Mouse (Mus musculus): ENCODE data around the gene Elmod1. TPM values are rescaled to one million over a fixed set of nuclear protein-coding genes. Genes with fewer than 3 reads are reported as not detected.

The Elmod1 gene
- total and polyA plus RNA-seq, 3 experiments = 0.38 TPM; not detected in 2

- DNase-seq (ENCODE audit: low spot score) (no peak), ATAC-seq (ENCODE audit: extremely low read depth, insufficient number of reproducible peaks, low FRiP score, poor library complexity, severe bottlenecking) (no peak)
- Histone ChIP-seq H3K4me3 (ENCODE audit: low read depth, low read length) (no peak overlapping the region), H3K4me1 (ENCODE audit: insufficient read depth, low read depth, low read length) (no peaks in the 10 kb centered on the region), H3K27me3 (ENCODE audit: insufficient read depth, low read length) (no peaks in the 10 kb centered on the region), H3K9me3 (replicated peaks) (no peaks in the 10 kb centered on the region), H3K36me3 (replicated peaks) (no peaks in the 10 kb centered on the region)
- no peak for TF ChIP-seq POLR2AphosphoS5 (IDR thresholded peaks at IDR 0.05; ENCODE audit: insufficient replicate concordance, low read depth, low read length)
Observed at GRCm38 (mm10) chr9:53915929-53916721, 59.0 kb downstream of the Elmod1 start.

GRCm38 (mm10) chr9:53910823-53911222 lies 64.3 kb downstream of the Elmod1 start:
- Histone ChIP-seq H3K9me3 (replicated peaks) (no peaks in the 10 kb centered on the region), H3K4me1 (ENCODE audit: insufficient read depth, low read depth, low read length) (no peaks in the 10 kb centered on the region), H3K36me3 (replicated peaks) (no peaks in the 10 kb centered on the region), H3K27me3 (ENCODE audit: insufficient read depth, low read length) (no peaks in the 10 kb centered on the region), H3K4me3 (ENCODE audit: low read depth, low read length) (no peak overlapping the region)
- ATAC-seq (ENCODE audit: extremely low read depth, insufficient number of reproducible peaks, low FRiP score, poor library complexity, severe bottlenecking) (no peak), DNase-seq (ENCODE audit: low spot score) (no peak)
- TF ChIP-seq GATA2 (IDR thresholded peaks at IDR 0.05; ENCODE audit: borderline replicate concordance, low read depth, low read length) (no peak), GATA1 (IDR thresholded peaks at IDR 0.05; ENCODE audit: borderline replicate concordance, low read length) (no peak), POLR2AphosphoS5 (IDR thresholded peaks at IDR 0.05; ENCODE audit: insufficient replicate concordance, low read depth, low read length) (no peak), CTCF (IDR thresholded peaks at IDR 0.05; ENCODE audit: low read depth, low read length) (no peak), TAL1 (conservative IDR thresholded peaks at IDR 0.05; ENCODE audit: low read depth, low read length) (no peak)

- no peak for TF ChIP-seq GATA2 (IDR thresholded peaks at IDR 0.05; ENCODE audit: borderline replicate concordance, low read depth, low read length)
- TF ChIP-seq GATA1 (IDR thresholded peaks at IDR 0.05; ENCODE audit: borderline replicate concordance, low read length) = no peak
- no peak for TF ChIP-seq TAL1 (conservative IDR thresholded peaks at IDR 0.05; ENCODE audit: low read depth, low read length)
- TF ChIP-seq CTCF (IDR thresholded peaks at IDR 0.05; ENCODE audit: low read depth, low read length) = no peak
- TF ChIP-seq POLR2AphosphoS5 (IDR thresholded peaks at IDR 0.05; ENCODE audit: insufficient replicate concordance, low read depth, low read length) = no peak
- Histone ChIP-seq H3K9me3 (replicated peaks) (no peaks in the 10 kb centered on the region), H3K27me3 (ENCODE audit: insufficient read depth, low read length) (no peaks in the 10 kb centered on the region), H3K4me1 (ENCODE audit: insufficient read depth, low read depth, low read length) (no peaks in the 10 kb centered on the region), H3K36me3 (replicated peaks) (no peaks in the 10 kb centered on the region), H3K4me3 (ENCODE audit: low read depth, low read length) (no peak overlapping the region)
- no peak for DNase-seq (ENCODE audit: low spot score)
- ATAC-seq (ENCODE audit: extremely low read depth, insufficient number of reproducible peaks, low FRiP score, poor library complexity, severe bottlenecking) = no peak
Observed at GRCm38 (mm10) chr9:53910331-53910730, 64.8 kb downstream of the Elmod1 start.

- DNase-seq (ENCODE audit: low spot score) (no peak), ATAC-seq (ENCODE audit: extremely low read depth, insufficient number of reproducible peaks, low FRiP score, poor library complexity, severe bottlenecking) (no peak)
- H3K27me3 ChIP-seq (ENCODE audit: insufficient read depth, low read length) = no peaks in the 10 kb centered on the region
- H3K4me3 ChIP-seq (ENCODE audit: low read depth, low read length) = no peak overlapping the region
- TF ChIP-seq TAL1 (conservative IDR thresholded peaks at IDR 0.05; ENCODE audit: low read depth, low read length) (no peak), POLR2AphosphoS5 (IDR thresholded peaks at IDR 0.05; ENCODE audit: insufficient replicate concordance, low read depth, low read length) (no peak), GATA2 (IDR thresholded peaks at IDR 0.05; ENCODE audit: borderline replicate concordance, low read depth, low read length) (no peak), CTCF (IDR thresholded peaks at IDR 0.05; ENCODE audit: low read depth, low read length) (no peak), GATA1 (IDR thresholded peaks at IDR 0.05; ENCODE audit: borderline replicate concordance, low read length) (no peak)
- no peaks in the 10 kb centered on the region for H3K36me3 ChIP-seq (replicated peaks)
- H3K4me1 ChIP-seq (ENCODE audit: insufficient read depth, low read depth, low read length) = no peaks in the 10 kb centered on the region
- no peaks in the 10 kb centered on the region for H3K9me3 ChIP-seq (replicated peaks)
Observed at GRCm38 (mm10) chr9:53906798-53907197, 68.3 kb downstream of the Elmod1 start.

- 0 out of 2 replicates have a peak, but pooled peaks cover 3% of the 10 kb centered on the region for H3K27me3 ChIP-seq (ENCODE audit: insufficient read depth, low read length)
- DNase-seq (ENCODE audit: low spot score) = no peak
- no peaks in the 10 kb centered on the region for H3K9me3 ChIP-seq (replicated peaks)
- no peak for ATAC-seq (ENCODE audit: extremely low read depth, insufficient number of reproducible peaks, low FRiP score, poor library complexity, severe bottlenecking)
- H3K4me3 ChIP-seq (ENCODE audit: low read depth, low read length) = no peak overlapping the region
- no peaks in the 10 kb centered on the region for H3K36me3 ChIP-seq (replicated peaks)
- TF ChIP-seq CTCF (IDR thresholded peaks at IDR 0.05; ENCODE audit: low read depth, low read length) (no peak), GATA1 (IDR thresholded peaks at IDR 0.05; ENCODE audit: borderline replicate concordance, low read length) (no peak), TAL1 (conservative IDR thresholded peaks at IDR 0.05; ENCODE audit: low read depth, low read length) (no peak), POLR2AphosphoS5 (IDR thresholded peaks at IDR 0.05; ENCODE audit: insufficient replicate concordance, low read depth, low read length) (no peak), GATA2 (IDR thresholded peaks at IDR 0.05; ENCODE audit: borderline replicate concordance, low read depth, low read length) (no peak)
- no peaks in the 10 kb centered on the region for H3K4me1 ChIP-seq (ENCODE audit: insufficient read depth, low read depth, low read length)
Observed at GRCm38 (mm10) chr9:53905418-53905817, 69.7 kb downstream of the Elmod1 start.

- TF ChIP-seq CTCF (IDR thresholded peaks at IDR 0.05; ENCODE audit: low read depth, low read length) = no peak
- DNase-seq (ENCODE audit: low spot score) (no peak), ATAC-seq (ENCODE audit: extremely low read depth, insufficient number of reproducible peaks, low FRiP score, poor library complexity, severe bottlenecking) (no peak)
- no peak overlapping the region for H3K4me3 ChIP-seq (ENCODE audit: low read depth, low read length)
- no peaks in the 10 kb centered on the region for H3K36me3 ChIP-seq (replicated peaks)
- no peaks in the 10 kb centered on the region for H3K9me3 ChIP-seq (replicated peaks)
- no peaks in the 10 kb centered on the region for H3K4me1 ChIP-seq (ENCODE audit: insufficient read depth, low read depth, low read length)
- 0 out of 2 replicates have a peak, but pooled peaks cover 3% of the 10 kb centered on the region for H3K27me3 ChIP-seq (ENCODE audit: insufficient read depth, low read length)
Observed at GRCm38 (mm10) chr9:53903215-53903842, 71.8 kb downstream of the Elmod1 start.

Data from G1E (cell line).